Mouse (Mus musculus): Measurements from ENCODE around the gene Ttc21a. TPM values are rescaled to one million over a fixed set of nuclear protein-coding genes. Genes with fewer than 3 reads are reported as not detected.

Gene Ttc21a
- polyA plus RNA-seq, 1 experiment from 2014 or later, result 0.04 TPM

DNA sequence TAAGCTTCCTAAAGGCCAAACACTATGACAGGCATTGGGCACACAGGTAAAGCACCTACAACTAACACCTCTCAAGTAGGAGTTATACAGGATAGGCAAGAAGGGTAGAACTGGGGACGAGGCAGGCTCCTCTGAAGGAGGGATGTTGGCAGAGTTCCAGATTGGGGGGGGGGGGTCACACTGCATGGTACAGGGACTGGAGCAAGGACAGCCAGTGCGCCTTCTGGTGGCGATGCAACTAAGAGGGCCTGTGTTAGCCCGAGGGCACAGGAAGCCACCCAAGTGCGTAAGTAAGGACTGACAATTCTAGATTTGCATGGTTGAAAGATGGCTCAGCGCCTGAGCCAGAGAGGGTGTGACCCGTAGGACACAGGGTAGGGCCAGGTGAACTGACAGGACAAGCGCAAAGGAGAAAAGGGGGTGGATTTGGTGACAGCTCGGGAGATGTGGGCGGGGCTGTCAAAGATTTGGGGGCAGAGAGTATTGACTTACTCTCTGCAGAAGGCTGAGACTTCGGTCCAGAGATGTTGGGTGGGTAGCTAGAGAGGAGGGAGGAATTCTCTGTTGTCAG lies 44.9 kb downstream of the Ttc21a start:
- Histone ChIP-seq H3K4me1 (replicated peaks; ENCODE audit: control insufficient read depth, insufficient read depth) (peaks cover 15% of the 10 kb centered on the region; the same call in 1 of the 2 replicates), H3K9me3 (ENCODE audit: control insufficient read depth, low read length) (no peaks in the 10 kb centered on the region), H3K9ac (ENCODE audit: low read length) (peak overlapping the region; percentile 92), H3K4me2 (replicated peaks; ENCODE audit: low read depth) (peak overlapping the region; percentile 72), H3K4me3 (ENCODE audit: low read depth, low read length) (peak overlapping the region; percentile 75), H3K27me3 (ENCODE audit: control insufficient read depth, insufficient read depth, low read length) (no peaks in the 10 kb centered on the region; the same call in 1 of the 2 replicates), H3K27ac (replicated peaks) (peak overlapping the region; percentile 93), H3K36me3 (ENCODE audit: control insufficient read depth, insufficient read depth, low read length) (no peaks in the 10 kb centered on the region)
- TF ChIP-seq CTCF (IDR thresholded peaks at IDR 0.05; ENCODE audit: low read depth), result peak; percentile 70
- peak; percentile 54 for TF ChIP-seq EP300 (optimal IDR thresholded peaks at IDR 0.05)
- peak; percentile 30 for ATAC-seq (ENCODE audit: low FRiP score, low TSS enrichment)
- 2% methylated on average over 11 of the region's 11 CpGs for WGBS
- peak; percentile 75 for DNase-seq (ENCODE audit: low spot score)

DNA sequence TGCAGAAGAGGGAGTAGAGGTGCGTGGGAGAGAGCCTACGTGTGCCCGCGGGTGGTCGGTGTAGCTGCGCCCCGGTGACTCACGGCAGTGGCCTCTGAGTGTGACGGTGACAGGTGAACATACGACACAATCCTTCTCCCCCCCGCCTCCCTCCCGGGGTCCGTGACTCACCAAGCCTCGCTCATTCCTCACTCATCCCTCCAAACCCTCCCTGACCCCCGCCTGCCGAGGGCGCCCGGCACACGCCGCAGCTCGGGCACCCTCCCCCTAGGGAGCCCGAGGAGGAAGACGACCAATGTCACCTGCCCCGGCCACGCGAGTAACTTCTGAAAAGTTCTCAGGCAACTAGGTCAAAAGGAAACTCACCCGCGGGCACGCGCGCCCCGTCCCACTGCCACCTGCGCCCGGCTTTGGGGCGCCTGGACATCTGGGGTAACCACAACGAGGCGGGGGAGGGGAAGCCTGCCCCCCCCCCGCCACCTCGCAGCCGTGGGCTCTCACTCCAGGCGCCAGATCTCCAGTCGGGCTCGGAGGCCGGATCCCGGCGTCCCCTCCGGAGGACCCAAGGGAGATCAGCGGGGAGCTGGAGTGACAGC lies 45.6 kb downstream of the Ttc21a start:
- WGBS, result 0% methylated on average over 33 of the region's 48 CpGs
- Histone ChIP-seq H3K4me3 (ENCODE audit: low read depth, low read length) (peak overlapping the region; percentile 75), H3K9ac (ENCODE audit: low read length) (peak overlapping the region; percentile 92), H3K27me3 (ENCODE audit: control insufficient read depth, insufficient read depth, low read length) (no peaks in the 10 kb centered on the region; the same call in 1 of the 2 replicates), H3K27ac (replicated peaks) (peak overlapping the region; percentile 93), H3K9me3 (ENCODE audit: control insufficient read depth, low read length) (no peaks in the 10 kb centered on the region), H3K36me3 (ENCODE audit: control insufficient read depth, insufficient read depth, low read length) (no peaks in the 10 kb centered on the region), H3K4me1 (replicated peaks; ENCODE audit: control insufficient read depth, insufficient read depth) (peaks cover 9% of the 10 kb centered on the region; the same call in 1 of the 2 replicates), H3K4me2 (replicated peaks; ENCODE audit: low read depth) (peak overlapping the region; percentile 72)
- DNase-seq (ENCODE audit: low spot score), result peak; percentile 77
- TF ChIP-seq EP300 (optimal IDR thresholded peaks at IDR 0.05), result no peak
- 0 out of 2 replicates have a peak, but pooled peaks have one; percentile 10 for TF ChIP-seq CTCF (IDR thresholded peaks at IDR 0.05; ENCODE audit: low read depth)
- peak; percentile 36 for ATAC-seq (ENCODE audit: low FRiP score, low TSS enrichment)

DNA sequence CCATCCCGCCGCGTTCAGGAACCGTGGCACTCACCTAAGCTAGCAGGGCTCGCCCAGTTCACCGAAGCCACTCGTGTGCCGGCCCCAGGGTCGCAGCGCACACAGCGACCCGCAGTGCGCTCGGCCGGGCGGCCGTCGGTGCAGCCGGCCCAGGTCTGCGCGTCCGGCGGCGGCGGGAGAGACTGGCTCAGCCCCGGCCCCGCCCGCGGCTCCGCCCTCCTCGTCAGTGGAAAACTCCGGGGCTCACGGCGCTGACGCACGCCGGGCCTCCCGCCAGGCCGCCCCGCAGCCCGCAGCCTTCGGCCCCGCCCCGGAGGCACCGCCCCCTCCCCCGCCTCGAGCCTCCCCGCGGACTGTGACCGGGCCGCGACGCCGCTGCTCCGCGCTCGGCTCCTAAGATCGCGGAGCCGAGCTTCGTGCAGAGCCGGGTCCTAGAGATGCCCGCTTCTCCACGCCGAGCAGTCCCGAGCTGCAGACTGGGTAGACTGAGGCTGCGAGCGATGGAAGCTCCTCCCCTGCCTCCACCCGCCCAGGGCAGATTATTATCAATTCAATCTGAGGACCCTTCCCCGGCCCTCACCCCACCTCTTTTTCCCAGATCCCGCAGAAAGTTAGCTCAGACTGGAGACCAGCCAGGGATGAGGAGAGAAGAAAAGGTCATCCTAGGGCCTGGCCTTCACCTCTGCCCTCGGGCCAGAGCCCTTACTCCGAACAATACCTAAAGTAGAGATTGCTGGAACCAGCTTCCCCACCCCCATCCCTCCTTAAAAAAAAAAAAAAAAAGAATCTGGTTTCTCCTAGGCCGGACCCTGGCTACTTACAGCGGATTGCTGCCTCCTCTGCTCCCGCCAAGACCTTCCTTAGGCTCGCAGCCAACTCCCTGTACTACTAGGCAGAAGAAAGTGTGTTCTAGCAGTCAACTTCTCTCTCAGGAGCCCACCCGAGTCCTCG lies 46.5 kb downstream of the Ttc21a start:
- Histone ChIP-seq H3K9ac (ENCODE audit: low read length) (peak overlapping the region; percentile 92), H3K27me3 (ENCODE audit: control insufficient read depth, insufficient read depth, low read length) (no peaks in the 10 kb centered on the region), H3K4me3 (ENCODE audit: low read depth, low read length) (peak overlapping the region; percentile 75), H3K4me2 (replicated peaks; ENCODE audit: low read depth) (peak overlapping the region; percentile 72), H3K4me1 (replicated peaks; ENCODE audit: control insufficient read depth, insufficient read depth) (peaks cover 7% of the 10 kb centered on the region; the same call in 1 of the 2 replicates), H3K36me3 (ENCODE audit: control insufficient read depth, insufficient read depth, low read length) (no peaks in the 10 kb centered on the region), H3K9me3 (ENCODE audit: control insufficient read depth, low read length) (no peaks in the 10 kb centered on the region), H3K27ac (replicated peaks) (peak overlapping the region; percentile 93)
- 3% methylated on average over 49 of the region's 79 CpGs for WGBS
- TF ChIP-seq CTCF (IDR thresholded peaks at IDR 0.05; ENCODE audit: low read depth) (peak; percentile 10; the same call in 1 of the 2 replicates), EP300 (optimal IDR thresholded peaks at IDR 0.05) (no peak)
- ATAC-seq (ENCODE audit: low FRiP score, low TSS enrichment) (peak; percentile 86), DNase-seq (ENCODE audit: low spot score) (peak; percentile 96)

DNA sequence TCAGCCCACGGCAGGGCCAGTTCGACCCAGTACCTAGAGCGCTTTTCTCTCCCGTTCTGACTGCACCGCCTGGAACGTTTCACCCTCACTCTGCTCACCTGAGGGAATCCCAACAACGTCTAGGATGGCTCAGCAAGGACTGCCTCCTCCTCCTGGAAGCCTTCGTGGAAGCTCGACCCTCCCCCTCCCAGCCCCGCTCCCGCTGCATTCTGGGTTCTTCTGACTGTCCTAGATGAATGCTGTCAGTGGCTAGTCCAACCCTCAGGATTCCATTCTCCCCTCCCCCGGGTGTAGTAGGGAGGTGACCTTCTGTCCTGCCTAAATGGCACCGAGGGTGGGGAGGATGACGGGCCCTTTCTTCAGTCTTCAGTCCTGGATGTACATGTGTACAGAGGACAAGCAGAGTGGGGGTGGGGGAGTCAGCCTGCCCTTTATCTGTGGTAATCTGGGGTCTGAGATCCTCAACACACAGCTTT lies 47.2 kb downstream of the Ttc21a start, which contains the start of gene Csrnp1:
Gene Csrnp1 (minus strand): TSS at position 123 of the 476 bp plus-strand sequence.
- H3K4me3 ChIP-seq (ENCODE audit: low read depth, low read length), result peak within 1 kb of the TSS; percentile 75
- H3K4me1 ChIP-seq (replicated peaks; ENCODE audit: control insufficient read depth, insufficient read depth), result peaks cover 7% of the 10 kb centered on the region; the same call in 1 of the 2 replicates

DNA sequence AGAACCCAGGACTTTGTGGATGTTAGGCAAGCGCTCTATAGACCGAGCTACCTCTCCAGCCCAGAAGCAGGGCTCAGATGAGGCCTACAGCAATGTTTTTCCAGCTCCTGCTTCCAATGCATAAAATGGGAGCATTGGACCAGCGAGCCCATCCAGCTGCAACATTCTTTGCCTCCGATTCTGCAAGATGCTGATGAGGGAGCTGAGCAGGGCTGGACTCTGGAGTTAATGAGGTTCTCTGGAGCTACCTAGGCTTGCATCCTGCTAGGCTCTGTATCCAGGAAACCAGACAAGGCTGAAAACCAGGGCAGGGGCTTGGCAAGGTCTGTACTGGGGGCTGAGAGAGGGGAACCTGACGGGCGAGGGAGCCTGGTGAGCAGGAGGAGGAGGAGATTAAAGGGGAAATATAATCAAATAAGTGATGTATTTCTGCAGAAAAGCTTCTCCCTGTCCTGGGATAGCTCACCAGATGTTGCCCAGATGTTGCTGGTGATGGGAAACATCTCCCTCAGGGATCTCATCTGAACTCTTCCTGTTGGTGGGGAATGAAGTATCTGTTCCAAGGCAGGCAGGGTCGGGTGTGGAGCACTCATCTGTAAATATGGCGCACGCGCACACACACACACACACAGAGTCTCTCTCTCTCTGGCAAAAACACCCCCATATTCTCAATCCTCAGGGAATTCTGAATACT lies 48.6 kb downstream of the Ttc21a start:
- H3K27ac ChIP-seq (replicated peaks), result no peak overlapping the region
- no peak for ATAC-seq (ENCODE audit: low FRiP score, low TSS enrichment)

More for the DNA sequence above, 47.2 kb downstream of the Ttc21a start, which contains the start of gene Csrnp1:
- H3K9me3 ChIP-seq (ENCODE audit: control insufficient read depth, low read length), result no peaks in the 10 kb centered on the region
- peak within 1 kb of the TSS; percentile 93 for H3K27ac ChIP-seq (replicated peaks)
- no peaks in the 10 kb centered on the region for H3K36me3 ChIP-seq (ENCODE audit: control insufficient read depth, insufficient read depth, low read length)
- ATAC-seq (ENCODE audit: low FRiP score, low TSS enrichment) (no peak), DNase-seq (ENCODE audit: low spot score) (no peak)
- 22% methylated on average over 14 of the region's 14 CpGs for WGBS
- H3K4me2 ChIP-seq (replicated peaks; ENCODE audit: low read depth), result peak within 1 kb of the TSS; percentile 72
- H3K9ac ChIP-seq (ENCODE audit: low read length), result peak within 1 kb of the TSS; percentile 92
- TF ChIP-seq EP300 (optimal IDR thresholded peaks at IDR 0.05), result no peak
- H3K27me3 ChIP-seq (ENCODE audit: control insufficient read depth, insufficient read depth, low read length), result no peaks in the 10 kb centered on the region

More for the DNA sequence above, 48.6 kb downstream of the Ttc21a start:
- H3K36me3 ChIP-seq (ENCODE audit: control insufficient read depth, insufficient read depth, low read length), result no peaks in the 10 kb centered on the region
- H3K27me3 ChIP-seq (ENCODE audit: control insufficient read depth, insufficient read depth, low read length), result no peaks in the 10 kb centered on the region
- no peak for TF ChIP-seq CTCF (IDR thresholded peaks at IDR 0.05; ENCODE audit: low read depth)
- TF ChIP-seq EP300 (optimal IDR thresholded peaks at IDR 0.05), result no peak
- H3K4me1 ChIP-seq (replicated peaks; ENCODE audit: control insufficient read depth, insufficient read depth), result 0 out of 2 replicates have a peak, but pooled peaks cover 4% of the 10 kb centered on the region
- no peak overlapping the region for H3K4me2 ChIP-seq (replicated peaks; ENCODE audit: low read depth)
- 60% methylated on average over 10 of the region's 10 CpGs for WGBS
- no peak overlapping the region for H3K9ac ChIP-seq (ENCODE audit: low read length)
- DNase-seq (ENCODE audit: low spot score), result no peak
- H3K4me3 ChIP-seq (ENCODE audit: low read depth, low read length), result no peak overlapping the region
- no peaks in the 10 kb centered on the region for H3K9me3 ChIP-seq (ENCODE audit: control insufficient read depth, low read length)

Data from stomach, postnatal 0 days (tissue).